Mouse (Mus musculus): Measurements from ENCODE around the gene Gm21149.
"Not testable (repeated sequence)": the region's sequence is repeated elsewhere in the genome, so short reads cannot be mapped to it uniquely, and the experiment has no call there.

Gm21149 gene

DNA sequence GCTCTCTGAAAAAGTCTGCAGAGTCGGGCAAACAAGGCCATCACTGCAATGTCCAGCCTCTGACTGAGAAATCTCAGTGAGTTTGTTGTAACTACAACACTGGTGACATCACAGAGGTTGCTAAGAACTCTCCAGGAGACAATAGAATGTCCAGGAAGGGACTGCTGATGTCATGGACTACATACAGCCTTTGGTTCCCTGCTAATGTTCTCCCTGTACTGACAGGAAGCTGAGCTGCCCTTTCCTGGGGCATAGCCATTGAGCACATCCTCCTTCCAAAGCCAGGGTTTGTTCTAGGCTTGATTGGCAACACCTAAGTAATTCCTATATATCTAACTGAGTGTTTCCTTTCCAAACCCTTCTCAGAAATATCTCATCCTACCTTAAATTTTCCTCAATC, at the start of gene Gm21149:
Gm21149 (minus strand) TSS at position 101 of the 400 bp plus-strand sequence.
- not testable (repeated sequence) for DNase-seq (ENCODE audit: low read depth)

DNA sequence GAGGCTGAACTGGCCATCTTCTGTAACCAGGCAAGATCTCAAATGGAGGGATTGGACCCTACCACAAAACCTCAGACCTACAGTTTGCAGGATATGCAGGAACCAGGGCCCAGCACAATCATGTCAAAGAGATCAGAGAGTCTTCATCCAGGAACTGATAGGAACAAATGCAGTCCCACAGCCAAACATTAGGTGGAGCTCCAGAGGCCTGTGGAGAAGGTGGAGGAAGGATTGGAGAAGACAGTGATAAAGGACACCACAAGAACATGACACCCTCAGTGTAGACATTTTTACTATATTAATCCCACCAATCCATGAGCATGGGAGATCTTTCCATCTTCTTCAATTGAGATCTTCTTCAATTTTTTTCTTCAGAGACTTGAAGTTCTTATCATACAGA, 46.1 kb upstream of the Gm21149 start:
- not testable (repeated sequence) for DNase-seq (ENCODE audit: low read depth)

DNA sequence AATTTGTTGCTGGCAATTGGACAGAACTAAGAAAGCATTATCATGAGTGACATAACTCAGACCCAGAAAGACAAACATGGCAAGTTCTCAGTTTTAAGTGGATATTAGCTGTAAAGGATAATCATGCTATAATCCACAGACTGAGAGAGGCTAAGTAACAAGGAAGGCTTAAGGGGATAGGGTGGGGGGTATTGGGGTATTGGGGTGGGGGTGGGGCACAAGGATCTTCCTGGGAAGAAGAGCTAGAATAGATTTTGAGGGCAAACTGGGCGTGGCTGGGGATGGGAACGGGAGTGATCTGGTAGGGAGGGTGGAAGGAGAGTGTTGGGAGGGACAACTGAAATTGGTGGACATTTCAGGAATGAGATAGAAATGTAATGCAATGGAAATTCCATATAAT, 45.7 kb upstream of the Gm21149 start:
- not testable (repeated sequence) for DNase-seq (ENCODE audit: low read depth)

DNA sequence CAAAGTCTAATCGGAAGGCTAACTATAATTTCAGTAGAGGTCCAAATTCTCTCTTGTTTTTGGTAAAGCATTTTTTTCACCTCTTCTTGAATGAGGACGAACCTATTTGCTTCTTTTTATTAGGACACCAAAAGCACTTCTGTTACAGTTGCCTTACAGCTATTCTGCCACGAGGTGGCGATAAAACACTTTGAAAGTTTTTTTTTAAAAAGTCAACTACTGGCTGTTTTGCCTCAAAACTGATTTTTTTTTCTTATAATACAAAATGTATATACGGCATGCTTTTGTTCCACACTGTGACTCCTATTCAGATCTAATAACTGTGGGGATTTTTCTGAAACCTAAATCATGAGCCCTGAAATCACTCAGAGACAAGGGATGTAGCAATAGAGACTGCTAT, 44.1 kb upstream of the Gm21149 start:
- DNase-seq (ENCODE audit: low read depth), result not testable (repeated sequence)

DNA sequence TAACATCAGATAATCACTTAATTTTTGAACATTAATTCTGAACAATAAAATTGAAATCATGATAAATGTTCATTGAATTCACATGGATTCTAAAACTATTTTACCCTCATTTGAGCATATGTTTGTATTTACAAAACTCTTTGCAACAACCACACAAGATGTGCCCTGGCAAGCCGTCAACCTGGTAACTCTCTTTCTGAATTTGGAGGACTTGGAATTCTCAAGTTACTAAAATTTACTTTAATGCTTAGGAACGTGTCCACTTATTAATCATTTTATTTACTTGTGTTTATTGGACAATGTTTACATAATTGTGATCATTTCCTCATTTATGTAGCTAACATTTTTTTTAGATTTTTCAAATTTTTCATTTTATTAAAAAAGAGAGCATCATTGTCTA, 40.8 kb upstream of the Gm21149 start:
- not testable (repeated sequence) for DNase-seq (ENCODE audit: low read depth)

DNA sequence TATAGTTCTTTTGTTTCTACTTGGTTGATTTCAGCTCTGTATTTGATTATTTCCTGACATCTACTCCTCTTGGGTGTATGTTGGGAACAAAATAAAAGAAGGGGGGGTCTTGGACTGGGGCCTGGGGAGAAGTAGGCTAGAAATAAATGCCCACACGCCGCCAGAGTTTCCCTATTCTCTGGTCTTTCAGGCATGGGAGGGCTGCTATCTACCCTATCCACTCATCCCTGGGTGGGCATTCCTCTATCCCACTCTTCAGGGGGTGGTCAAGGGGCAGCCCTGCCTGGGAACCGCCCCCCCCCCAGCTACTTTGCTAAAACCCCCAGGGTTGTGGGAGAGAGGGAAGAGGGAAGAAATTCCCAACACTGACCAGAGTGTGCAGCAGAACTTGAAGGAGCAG, 35.9 kb upstream of the Gm21149 start:
- not testable (repeated sequence) for DNase-seq (ENCODE audit: low read depth)

DNA sequence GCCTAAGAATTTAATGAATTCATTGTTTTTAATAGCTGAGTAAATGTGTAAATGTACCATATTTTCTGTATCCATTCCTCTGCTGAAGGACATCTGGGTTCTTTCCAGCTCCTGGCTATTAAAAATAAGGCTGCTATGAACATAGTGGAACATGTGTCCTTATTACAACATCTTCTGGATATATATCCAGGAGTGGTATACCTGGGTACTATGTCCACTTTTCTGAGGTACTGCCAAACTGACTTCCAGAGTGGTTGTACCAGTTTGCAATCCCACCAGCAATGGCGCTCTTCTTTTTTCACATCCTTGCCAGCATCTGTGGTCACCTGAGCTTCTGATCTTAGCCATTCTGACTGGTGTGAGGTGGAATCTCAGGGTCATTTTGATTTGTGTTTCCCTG, 33.6 kb upstream of the Gm21149 start:
- DNase-seq (ENCODE audit: low read depth), result not testable (repeated sequence)

DNA sequence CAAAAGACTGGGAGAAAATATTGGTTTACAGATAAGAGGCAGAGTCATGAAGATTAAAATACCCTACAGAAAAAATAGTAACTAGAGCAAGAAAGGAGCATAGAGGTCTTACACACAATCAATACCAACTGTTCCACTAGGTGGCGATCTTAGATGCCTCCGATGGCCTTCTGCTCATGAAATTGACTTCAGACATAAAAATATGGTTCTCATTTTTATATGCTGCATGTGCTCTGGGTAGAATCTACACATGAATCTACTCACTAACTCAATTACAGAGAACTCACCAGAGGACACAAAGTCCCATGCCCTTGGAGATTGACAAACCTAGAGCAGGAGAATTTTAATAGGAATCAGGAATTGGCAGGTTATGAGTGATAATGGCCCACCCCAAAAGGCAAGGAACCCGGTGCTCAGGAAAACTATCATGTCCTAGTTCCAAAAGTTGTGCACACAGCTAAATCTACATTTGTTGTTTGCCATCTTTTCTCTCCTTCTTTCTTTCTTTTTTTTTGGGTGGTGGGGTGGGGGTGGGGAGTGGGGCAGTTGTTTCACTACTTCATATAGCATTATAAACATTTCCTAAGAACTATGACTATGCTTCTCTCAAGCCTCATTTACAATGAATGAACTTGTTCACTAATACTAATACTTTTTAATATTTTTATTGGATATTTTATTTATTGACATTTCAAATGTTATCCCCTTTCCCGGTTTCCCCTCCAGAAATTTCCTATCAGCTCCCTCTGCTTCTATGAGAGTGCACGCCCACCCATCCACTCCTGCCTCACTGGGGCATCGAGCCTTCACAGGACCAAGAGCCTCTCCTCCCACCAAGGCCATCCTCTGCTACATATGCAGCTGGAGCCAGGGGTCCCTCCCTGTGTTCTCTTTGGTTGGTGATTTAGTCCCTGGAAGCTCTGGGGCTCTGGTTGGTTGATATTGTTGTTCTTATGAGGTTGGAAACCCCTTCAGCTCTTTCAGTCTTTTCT, 32.4 kb upstream of the Gm21149 start:
- peak; percentile 44 for DNase-seq (ENCODE audit: low read depth)

DNA sequence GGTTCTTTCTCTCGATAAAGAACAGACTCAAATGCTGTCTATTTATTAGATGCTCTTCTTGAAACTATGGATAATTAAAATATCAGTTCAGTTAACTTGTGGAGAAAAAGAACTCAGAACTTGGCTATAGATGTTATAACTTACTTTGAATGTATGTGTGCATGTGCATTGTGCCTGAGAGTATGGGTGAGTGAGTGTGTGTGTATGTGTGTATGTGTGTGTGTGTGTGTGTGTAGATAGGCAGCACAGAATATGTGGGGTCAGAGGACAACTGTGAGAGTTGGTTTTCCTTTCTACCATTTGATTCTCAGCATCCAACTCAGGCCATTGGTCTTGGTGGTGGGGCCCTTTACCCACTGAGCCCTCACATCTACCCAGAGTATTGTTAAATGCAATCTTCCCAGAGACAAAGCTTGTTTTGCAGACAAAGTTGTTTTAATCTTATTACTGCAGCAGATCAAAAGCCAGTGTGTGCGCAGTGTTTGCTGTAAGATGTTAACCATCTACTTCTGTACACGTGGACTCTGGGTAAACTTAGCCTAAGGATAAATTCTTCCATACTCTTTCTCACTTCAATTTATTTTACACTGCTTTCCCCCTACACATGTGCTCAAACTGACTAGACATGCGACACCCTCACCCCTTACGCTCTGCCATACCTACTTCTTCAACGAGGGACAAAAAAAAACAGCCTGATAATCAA, 31.6 kb upstream of the Gm21149 start:
- DNase-seq (ENCODE audit: low read depth), result not testable (repeated sequence)

DNA sequence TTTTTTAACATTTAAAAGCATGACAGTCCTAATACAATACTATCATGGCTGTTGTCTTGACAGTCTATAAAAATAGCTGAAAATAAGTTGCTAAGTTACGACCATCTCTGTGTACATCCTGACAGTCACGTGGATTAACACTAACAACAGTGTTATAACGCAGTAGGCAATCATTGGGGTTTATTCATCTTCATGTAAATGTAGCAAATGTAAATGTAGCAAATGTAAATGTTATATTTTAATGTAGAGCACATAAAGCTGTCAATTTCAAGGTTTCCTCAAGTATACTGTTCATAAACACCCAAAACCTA, 30.9 kb upstream of the Gm21149 start:
- no peak for DNase-seq (ENCODE audit: low read depth)

DNA sequence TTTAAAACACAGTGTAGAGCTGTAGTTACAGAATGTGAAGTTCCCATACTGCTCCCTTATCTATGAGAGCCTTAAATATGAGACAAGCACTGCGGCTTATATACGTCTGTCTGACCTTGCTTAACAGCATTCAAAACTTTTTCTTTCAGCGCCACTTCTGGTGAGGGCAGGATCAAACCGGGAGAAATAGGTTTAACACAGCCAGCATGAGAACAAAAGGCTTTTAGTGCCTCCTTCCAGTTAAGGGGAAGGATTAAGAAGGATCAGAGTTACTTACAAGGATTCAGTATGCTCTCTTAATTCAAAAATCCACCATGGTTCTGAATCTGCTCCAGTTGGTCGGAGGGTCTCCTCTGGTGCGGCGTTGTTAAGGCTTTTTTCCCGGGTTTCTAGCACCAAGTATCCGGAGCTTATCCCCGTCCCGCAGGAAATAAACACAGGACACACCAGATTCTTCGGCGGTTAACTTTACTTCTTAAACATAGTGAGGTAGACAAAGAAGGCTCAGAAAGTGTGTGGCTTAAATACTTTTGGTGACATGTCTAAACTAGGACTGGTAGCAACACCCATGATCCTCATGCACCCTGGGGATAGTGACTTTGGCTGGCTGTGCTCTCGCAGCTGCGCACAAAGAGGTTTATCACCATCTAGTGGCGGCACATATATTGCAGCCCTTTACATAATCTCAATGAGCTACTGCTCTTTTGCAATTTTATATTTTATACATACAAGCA, 30.4 kb upstream of the Gm21149 start:
- DNase-seq (ENCODE audit: low read depth), result peak; percentile 85

DNA sequence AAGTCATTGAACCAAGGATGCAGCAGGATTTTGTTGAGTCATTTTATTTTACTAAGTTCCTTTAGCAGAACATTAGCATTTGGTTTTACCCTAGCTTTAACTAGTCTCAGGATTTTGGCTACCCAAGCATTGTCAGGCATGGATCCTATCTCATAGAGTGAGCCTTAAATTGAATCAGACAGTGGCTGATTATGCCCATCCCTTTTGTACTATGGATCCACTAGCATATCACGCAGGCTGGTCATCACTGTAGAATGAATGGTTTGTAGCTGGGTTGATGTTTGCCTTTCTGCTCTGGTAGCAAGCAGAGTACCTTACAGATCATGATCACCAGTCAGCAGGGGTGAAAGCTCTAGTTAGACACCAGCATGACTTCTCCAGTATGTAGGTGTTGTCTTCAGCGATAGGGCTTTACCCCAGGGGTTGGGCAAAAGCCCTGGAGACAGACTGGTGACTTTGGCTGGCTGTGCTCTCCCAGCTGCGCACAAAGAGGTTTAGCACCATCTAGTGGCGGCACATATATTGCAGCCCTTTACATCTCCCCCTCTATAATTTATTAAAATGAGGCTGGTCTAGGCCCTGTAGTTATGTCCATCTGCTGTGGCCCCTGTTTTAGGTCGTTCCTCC, 22.6 kb upstream of the Gm21149 start:
- not testable (repeated sequence) for DNase-seq (ENCODE audit: low read depth)

DNA sequence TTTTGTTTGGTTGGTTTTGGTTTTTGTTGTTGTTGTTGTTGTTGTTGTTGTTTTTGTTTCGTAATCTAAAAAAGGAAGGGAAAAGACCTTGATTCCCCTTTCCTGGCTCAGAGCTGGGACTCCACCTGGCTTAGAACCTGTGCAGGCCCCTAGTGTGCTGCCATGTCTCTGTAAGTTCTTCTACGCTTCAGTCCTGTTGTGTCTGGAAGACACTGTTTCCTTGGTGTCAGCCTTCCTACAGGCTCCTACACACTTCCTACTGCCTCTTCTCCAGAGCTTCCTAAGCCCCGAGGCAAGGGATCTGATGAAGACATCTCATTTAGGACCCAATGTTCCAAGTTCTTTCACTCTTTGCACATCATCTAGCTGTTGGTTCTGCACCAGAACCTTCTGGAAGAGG, 22.0 kb upstream of the Gm21149 start:
- DNase-seq (ENCODE audit: low read depth), result not testable (repeated sequence)

DNA sequence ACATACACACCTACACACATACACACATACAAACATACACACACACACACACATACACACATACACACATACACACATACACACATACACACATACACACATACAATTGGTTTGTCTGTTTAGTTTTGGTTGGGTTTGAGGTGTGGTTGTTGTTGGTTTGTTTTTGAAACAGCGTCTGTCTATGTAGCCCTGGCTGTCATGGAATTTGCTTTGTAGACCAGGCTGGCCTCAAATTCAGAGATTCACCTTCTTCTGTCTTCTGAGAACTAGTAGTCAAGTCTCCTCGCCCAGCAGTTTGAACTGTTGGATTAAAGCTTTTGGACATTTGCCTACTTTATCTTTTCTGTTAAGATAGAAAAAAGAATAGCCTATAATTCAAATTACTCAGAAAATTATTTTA, 14.6 kb upstream of the Gm21149 start:
- DNase-seq (ENCODE audit: low read depth), result not testable (repeated sequence)

DNA sequence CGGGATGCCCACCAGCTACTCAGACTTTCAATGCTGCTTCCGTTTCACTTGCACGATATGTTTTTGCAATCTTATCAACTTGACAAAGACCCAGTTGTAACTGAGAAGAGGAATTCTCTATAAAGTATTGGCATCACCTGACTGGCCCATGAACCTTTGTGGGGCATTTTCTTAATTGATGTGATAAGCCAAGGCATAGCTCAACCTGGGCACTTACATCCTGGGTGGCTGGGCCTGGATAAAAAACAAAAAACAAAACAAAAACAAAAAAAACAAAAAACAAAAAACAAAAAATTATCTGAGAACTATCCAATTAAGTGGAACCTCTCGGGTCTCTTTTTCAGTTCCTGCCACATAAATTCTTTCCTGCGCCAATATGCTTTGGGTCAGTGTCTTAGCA, 12.4 kb upstream of the Gm21149 start:
- no peak for DNase-seq (ENCODE audit: low read depth)

DNA sequence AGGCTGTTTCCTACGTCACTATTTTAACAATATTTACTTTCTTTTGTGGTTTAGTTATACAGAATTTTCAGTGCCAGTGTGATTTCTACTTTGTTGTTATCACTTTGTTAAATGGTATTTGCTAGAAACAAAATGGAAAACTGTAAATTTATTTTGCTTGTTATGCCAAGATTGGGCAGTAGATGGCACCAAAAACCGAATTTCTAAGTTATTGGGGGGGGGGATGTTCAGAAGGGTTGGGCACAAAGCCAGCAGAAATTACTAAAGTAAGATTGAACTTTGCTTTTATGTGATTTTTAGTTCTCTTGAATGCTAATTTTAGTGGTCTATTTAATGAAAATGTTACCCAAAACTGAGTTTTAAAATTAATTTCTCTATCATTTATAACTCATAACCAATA, 8.3 kb upstream of the Gm21149 start:
- peak; percentile 43 for DNase-seq (ENCODE audit: low read depth)

DNA sequence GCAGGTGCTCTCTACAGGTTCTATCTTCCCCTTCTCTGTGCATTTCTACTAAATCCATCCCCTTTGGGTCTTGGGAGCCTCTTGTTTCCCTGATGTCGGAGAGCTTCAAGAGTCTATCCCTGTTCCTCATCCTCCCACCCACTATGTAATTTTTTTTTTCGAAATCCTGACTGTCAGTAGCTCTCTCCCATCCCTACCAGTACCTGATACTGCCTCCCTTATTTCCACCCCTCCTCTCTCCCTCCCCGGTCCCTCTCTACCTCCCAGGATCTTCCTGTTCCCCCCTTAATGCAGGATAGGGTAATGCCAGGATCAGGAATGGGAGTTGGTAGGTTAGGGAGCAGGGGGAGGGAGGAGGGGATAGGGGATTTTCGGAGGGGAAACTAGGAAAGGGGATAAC, 7.3 kb upstream of the Gm21149 start:
- not testable (repeated sequence) for DNase-seq (ENCODE audit: low read depth)

DNA sequence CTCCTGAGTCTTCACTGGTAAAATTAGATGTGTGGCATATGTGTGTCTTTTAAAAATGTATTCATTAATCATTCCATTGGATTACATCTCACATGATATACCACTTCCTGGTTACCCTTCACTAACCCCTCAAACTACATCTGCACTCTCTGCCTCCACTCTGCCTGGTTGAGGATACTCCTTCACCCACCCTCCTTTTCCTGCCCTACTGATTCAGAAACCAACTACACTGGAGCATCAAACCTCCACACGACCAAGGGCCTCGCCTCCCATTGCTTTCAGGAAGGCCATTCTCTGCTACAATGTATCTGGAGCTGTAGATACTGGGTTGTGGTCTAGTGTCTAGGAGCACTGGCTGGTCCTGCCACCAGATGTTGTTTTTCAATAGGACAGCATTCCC, 6.5 kb upstream of the Gm21149 start:
- not testable (repeated sequence) for DNase-seq (ENCODE audit: low read depth)

DNA sequence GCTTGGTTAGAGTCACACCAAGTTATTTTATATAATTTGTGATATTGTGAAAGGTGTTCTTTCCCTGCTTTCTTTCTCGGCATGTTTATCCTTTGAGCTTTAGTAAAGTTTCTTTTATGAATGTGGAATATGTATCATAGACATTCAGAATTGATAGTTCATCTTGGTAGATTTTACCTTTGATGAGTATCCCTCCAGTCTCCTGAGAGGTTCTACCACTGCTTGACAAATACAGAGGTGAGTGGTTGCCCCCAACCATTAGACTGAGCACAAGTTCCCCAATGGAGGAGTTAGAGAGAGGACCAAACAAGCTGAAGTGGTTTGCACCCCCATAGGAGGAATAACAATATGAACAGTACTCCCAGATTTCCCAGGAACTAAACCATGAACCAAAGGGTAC, 6.2 kb downstream of the Gm21149 start:
- DNase-seq (ENCODE audit: low read depth), result not testable (repeated sequence)

DNA sequence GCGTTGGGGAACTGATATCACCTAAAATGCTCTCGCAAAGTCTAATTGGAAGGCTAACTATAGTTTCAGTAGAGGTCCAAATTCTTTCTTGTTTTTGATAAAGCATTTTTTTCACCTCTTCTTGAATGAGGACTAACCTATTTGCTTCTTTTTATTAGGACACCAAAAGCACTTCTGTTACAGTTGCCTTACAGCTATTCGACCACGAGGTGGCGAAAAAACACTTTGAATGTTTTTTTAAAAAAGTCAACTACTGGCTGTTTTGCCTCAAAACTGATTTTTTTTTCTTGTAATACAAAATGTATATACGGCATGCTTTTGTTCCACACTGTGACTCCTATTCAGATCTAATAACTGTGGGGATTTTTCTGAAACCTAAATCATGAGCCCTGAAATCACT, 8.6 kb downstream of the Gm21149 start:
- peak; percentile 81 for DNase-seq (ENCODE audit: low read depth)

DNA sequence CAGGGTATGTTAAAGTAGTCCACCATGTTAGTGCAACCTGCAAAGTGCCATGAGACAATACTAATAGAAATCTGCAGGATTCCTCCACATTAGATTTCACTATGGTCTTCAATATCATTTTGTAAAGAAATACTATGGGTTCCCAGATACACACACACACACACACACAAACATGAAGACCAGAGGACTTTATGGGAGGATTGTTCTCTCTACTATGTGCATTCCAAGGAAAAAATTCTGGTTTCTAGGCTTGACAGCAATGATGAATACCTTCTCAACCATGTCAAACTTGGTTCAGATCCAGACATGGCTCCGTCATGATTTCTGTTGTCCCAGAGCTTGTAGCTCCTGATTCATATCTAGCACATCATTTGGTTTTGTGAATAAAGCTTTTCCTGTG, 10.1 kb downstream of the Gm21149 start:
- not testable (repeated sequence) for DNase-seq (ENCODE audit: low read depth)

DNA sequence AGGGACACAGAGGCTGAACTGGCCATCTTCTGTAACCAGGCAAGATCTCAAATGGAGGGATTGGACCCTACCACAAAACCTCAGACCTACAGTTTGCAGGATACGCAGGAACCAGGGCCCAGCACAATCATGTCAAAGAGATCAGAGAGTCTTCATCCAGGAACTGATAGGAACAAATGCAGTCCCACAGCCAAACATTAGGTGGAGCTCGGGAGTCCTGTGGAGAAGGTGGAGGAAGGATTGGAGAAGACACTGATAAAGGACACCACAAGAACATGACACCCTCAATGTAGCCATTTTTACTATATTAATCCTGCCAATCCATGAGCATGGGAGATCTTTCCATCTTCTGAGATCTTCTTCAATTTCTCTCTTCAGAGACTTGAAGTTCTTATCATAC, 12.8 kb downstream of the Gm21149 start:
- DNase-seq (ENCODE audit: low read depth), result not testable (repeated sequence)
